Mouse (Mus musculus): ENCODE data around the gene Dpy19l1. TPM values are rescaled to one million over a fixed set of nuclear protein-coding genes. Genes with fewer than 3 reads are reported as not detected.

The Dpy19l1 gene
- polyA plus RNA-seq, 1 experiment from 2014 or later = 31.7 TPM

DNA sequence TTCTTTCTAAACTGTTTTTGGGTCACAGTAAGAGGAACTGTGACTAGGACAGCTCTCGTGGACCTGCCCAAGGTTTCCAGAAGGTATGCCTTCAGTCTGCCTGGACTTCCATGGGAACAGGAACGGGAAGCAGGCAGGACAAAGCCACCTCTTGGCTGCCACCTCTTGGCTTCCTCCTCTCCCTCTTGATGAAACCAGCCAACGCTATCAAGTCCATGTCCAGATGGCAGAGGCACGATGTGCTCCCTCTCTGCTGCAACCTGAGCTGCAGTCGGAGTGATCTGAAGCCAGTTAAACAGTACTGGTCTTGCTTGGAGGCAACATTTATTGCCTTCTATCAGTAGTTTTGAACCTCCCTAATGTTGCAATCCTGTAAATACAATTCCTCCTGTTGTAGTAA, 84.7 kb downstream of the Dpy19l1 start:
- Histone ChIP-seq H3K9ac (no peak overlapping the region), H3K27me3 (ENCODE audit: insufficient read depth, low read length) (no peaks in the 10 kb centered on the region), H3K9me3 (ENCODE audit: low read depth, low read length) (no peaks in the 10 kb centered on the region), H3K4me1 (ENCODE audit: insufficient read depth) (no peaks in the 10 kb centered on the region), H3K4me3 (ENCODE audit: low read depth, low read length) (no peak overlapping the region), H3K4me2 (no peak overlapping the region), H3K36me3 (ENCODE audit: insufficient read depth) (peaks cover 35% of the 10 kb centered on the region; the same call in 1 of the 2 replicates), H3K27ac (ENCODE audit: low read depth) (no peak overlapping the region)
- no peak for TF ChIP-seq CTCF (IDR thresholded peaks at IDR 0.05; ENCODE audit: low read depth)
- ATAC-seq (ENCODE audit: insufficient read depth) (no peak), DNase-seq (no peak)
- WGBS = 90% methylated on average over 5 of the region's 5 CpGs

GRCm38 (mm10) chr9:24411483-24411882, 91.5 kb downstream of the Dpy19l1 start:
- DNase-seq = no peak
- no peaks in the 10 kb centered on the region for H3K4me1 ChIP-seq (ENCODE audit: insufficient read depth)
- peaks cover 16% of the 10 kb centered on the region for H3K36me3 ChIP-seq (ENCODE audit: insufficient read depth)
- no peak overlapping the region for H3K4me3 ChIP-seq (ENCODE audit: low read depth, low read length)
- 92% methylated on average over 8 of the region's 8 CpGs for WGBS
- H3K4me2 ChIP-seq = no peak overlapping the region
- ATAC-seq (ENCODE audit: insufficient read depth) = no peak
- H3K27ac ChIP-seq (ENCODE audit: low read depth) = no peak overlapping the region
- no peaks in the 10 kb centered on the region for H3K27me3 ChIP-seq (ENCODE audit: insufficient read depth, low read length)
- H3K9ac ChIP-seq = no peak overlapping the region
- no peaks in the 10 kb centered on the region for H3K9me3 ChIP-seq (ENCODE audit: low read depth, low read length)
- TF ChIP-seq CTCF (IDR thresholded peaks at IDR 0.05; ENCODE audit: low read depth) = no peak

GRCm38 (mm10) chr9:24410439-24410838, 92.5 kb downstream of the Dpy19l1 start:
- WGBS = 80% methylated on average over 1 of the region's 1 CpGs
- ATAC-seq (ENCODE audit: insufficient read depth) = no peak

DNA sequence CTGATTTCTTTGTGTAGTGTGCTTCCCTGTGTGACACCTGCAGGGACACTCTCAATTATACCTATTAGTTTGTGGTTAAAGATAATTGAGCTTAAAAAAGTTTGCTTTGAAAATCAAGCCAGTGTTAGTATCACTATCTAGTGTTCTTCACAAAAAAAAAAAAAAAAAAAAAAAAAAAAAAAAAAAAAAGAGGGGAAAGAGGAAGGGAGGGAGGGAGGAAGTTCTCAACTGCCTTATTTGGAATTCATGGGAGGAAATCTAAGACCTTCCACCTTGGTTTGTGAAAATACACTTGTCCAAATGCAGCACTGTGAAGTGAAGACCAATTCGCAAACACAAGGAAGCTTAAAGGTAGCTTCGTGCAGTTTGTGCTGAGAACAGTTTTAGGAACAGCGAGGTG, 94.9 kb downstream of the Dpy19l1 start:
- Histone ChIP-seq H3K4me2 (no peak overlapping the region), H3K4me1 (ENCODE audit: insufficient read depth) (no peaks in the 10 kb centered on the region), H3K9ac (no peak overlapping the region), H3K27me3 (ENCODE audit: insufficient read depth, low read length) (no peaks in the 10 kb centered on the region), H3K4me3 (ENCODE audit: low read depth, low read length) (no peak overlapping the region), H3K36me3 (ENCODE audit: insufficient read depth) (peaks cover 8% of the 10 kb centered on the region), H3K9me3 (ENCODE audit: low read depth, low read length) (no peaks in the 10 kb centered on the region), H3K27ac (ENCODE audit: low read depth) (no peak overlapping the region)
- no peak for ATAC-seq (ENCODE audit: insufficient read depth)
- no peak for DNase-seq
- 73% methylated on average over 3 of the region's 3 CpGs for WGBS
- no peak for TF ChIP-seq CTCF (IDR thresholded peaks at IDR 0.05; ENCODE audit: low read depth)

More at GRCm38 (mm10) chr9:24410439-24410838, 92.5 kb downstream of the Dpy19l1 start:
- TF ChIP-seq CTCF (IDR thresholded peaks at IDR 0.05; ENCODE audit: low read depth) = no peak
- H3K9ac ChIP-seq = no peak overlapping the region
- DNase-seq = no peak
- no peak overlapping the region for H3K4me3 ChIP-seq (ENCODE audit: low read depth, low read length)
- H3K9me3 ChIP-seq (ENCODE audit: low read depth, low read length) = no peaks in the 10 kb centered on the region
- no peak overlapping the region for H3K4me2 ChIP-seq
- H3K36me3 ChIP-seq (ENCODE audit: insufficient read depth) = peaks cover 16% of the 10 kb centered on the region
- H3K27me3 ChIP-seq (ENCODE audit: insufficient read depth, low read length) = no peaks in the 10 kb centered on the region
- no peak overlapping the region for H3K27ac ChIP-seq (ENCODE audit: low read depth)
- no peaks in the 10 kb centered on the region for H3K4me1 ChIP-seq (ENCODE audit: insufficient read depth)

GRCm38 (mm10) chr9:24394146-24394545, 108.8 kb downstream of the Dpy19l1 start:
- DNase-seq (no peak), ATAC-seq (ENCODE audit: insufficient read depth) (no peak)
- H3K27ac ChIP-seq (ENCODE audit: low read depth) = no peak overlapping the region
- H3K27me3 ChIP-seq (ENCODE audit: insufficient read depth, low read length) = no peaks in the 10 kb centered on the region
- no peaks in the 10 kb centered on the region for H3K9me3 ChIP-seq (ENCODE audit: low read depth, low read length)
- no peaks in the 10 kb centered on the region for H3K4me1 ChIP-seq (ENCODE audit: insufficient read depth)
- TF ChIP-seq CTCF (IDR thresholded peaks at IDR 0.05; ENCODE audit: low read depth) = no peak
- H3K4me2 ChIP-seq = no peak overlapping the region
- 72% methylated on average over 3 of the region's 3 CpGs for WGBS
- no peak overlapping the region for H3K4me3 ChIP-seq (ENCODE audit: low read depth, low read length)
- no peak overlapping the region for H3K9ac ChIP-seq
- no peaks in the 10 kb centered on the region for H3K36me3 ChIP-seq (ENCODE audit: insufficient read depth)

DNA sequence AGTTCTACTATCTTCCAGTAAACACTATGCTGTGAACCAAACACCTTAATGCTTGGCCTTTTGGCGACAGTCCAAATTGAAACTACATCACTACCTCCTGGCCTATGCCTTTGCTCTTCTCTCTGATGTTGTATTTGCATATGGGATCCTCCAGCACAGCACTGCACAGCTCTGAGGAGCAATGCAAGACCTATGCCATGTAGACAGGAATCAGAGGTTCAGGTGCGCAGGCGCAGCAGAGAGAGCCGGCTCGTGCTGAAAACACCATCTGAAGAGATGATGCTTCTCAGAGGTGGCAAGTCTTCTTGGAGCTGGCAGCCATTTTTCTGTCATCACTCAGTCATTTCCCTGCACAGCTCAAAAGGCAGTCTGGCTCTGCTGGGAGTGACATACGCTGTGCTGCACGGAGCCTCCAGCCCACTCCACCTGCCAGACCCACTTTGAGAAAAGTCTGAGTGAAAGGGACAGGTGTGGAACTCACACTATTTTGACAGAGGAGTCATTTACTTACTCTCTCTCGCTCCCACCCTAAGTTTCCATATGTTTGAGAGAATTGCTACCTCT, 112.1 kb downstream of the Dpy19l1 start:
- Histone ChIP-seq H3K27ac (ENCODE audit: low read depth) (no peak overlapping the region), H3K4me1 (ENCODE audit: insufficient read depth) (no peaks in the 10 kb centered on the region), H3K4me2 (no peak overlapping the region), H3K27me3 (ENCODE audit: insufficient read depth, low read length) (no peaks in the 10 kb centered on the region), H3K9me3 (ENCODE audit: low read depth, low read length) (no peaks in the 10 kb centered on the region), H3K4me3 (ENCODE audit: low read depth, low read length) (no peak overlapping the region), H3K36me3 (ENCODE audit: insufficient read depth) (no peaks in the 10 kb centered on the region), H3K9ac (no peak overlapping the region)
- ATAC-seq (ENCODE audit: insufficient read depth) = no peak
- no peak for TF ChIP-seq CTCF (IDR thresholded peaks at IDR 0.05; ENCODE audit: low read depth)
- DNase-seq = no peak
- WGBS = 77% methylated on average over 8 of the region's 8 CpGs

- ATAC-seq (ENCODE audit: insufficient read depth) (no peak), DNase-seq (no peak)
- no peak for TF ChIP-seq CTCF (IDR thresholded peaks at IDR 0.05; ENCODE audit: low read depth)
- H3K4me1 ChIP-seq (ENCODE audit: insufficient read depth) = no peaks in the 10 kb centered on the region
- no peaks in the 10 kb centered on the region for H3K36me3 ChIP-seq (ENCODE audit: insufficient read depth)
- no peak overlapping the region for H3K9ac ChIP-seq
- no peak overlapping the region for H3K4me2 ChIP-seq
- no peaks in the 10 kb centered on the region for H3K9me3 ChIP-seq (ENCODE audit: low read depth, low read length)
- no peak overlapping the region for H3K4me3 ChIP-seq (ENCODE audit: low read depth, low read length)
- H3K27ac ChIP-seq (ENCODE audit: low read depth) = no peak overlapping the region
- no peaks in the 10 kb centered on the region for H3K27me3 ChIP-seq (ENCODE audit: insufficient read depth, low read length)
Observed at GRCm38 (mm10) chr9:24387230-24387629, 115.7 kb downstream of the Dpy19l1 start.

DNA sequence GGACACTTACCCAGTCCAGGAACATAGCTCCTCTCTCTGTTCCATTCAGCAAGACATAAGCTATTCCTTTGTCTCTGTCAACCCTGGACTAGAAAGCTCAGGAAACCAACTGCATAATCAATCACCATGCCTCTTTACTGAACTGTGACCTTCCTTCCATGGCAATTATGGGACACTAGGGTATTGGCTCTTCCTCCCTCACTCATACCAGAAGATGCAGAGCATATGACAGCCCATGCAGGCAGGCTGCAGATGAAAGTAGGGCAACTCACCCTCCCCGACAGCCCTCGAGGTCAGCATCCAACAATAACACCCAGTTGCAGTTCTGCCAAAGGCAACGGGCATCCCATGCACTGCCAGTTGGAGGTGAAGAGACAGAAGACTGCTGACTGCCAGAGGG, 123.6 kb downstream of the Dpy19l1 start:
- DNase-seq (no peak), ATAC-seq (ENCODE audit: insufficient read depth) (no peak)
- 72% methylated on average over 3 of the region's 3 CpGs for WGBS
- Histone ChIP-seq H3K4me3 (ENCODE audit: low read depth, low read length) (no peak overlapping the region), H3K36me3 (ENCODE audit: insufficient read depth) (no peaks in the 10 kb centered on the region), H3K27me3 (ENCODE audit: insufficient read depth, low read length) (no peaks in the 10 kb centered on the region), H3K4me1 (ENCODE audit: insufficient read depth) (no peaks in the 10 kb centered on the region), H3K9me3 (ENCODE audit: low read depth, low read length) (no peaks in the 10 kb centered on the region), H3K9ac (no peak overlapping the region), H3K4me2 (no peak overlapping the region), H3K27ac (ENCODE audit: low read depth) (no peak overlapping the region)
- no peak for TF ChIP-seq CTCF (IDR thresholded peaks at IDR 0.05; ENCODE audit: low read depth)
